Mouse (Mus musculus): ENCODE data around the gene Gm7361.

GRCm38 (mm10) chr5:26281717-26282116, 24.2 kb downstream of the Gm7361 start:
- no peak for TF ChIP-seq CTCF (IDR thresholded peaks at IDR 0.05; ENCODE audit: low read depth, low read length)
- no peak for TF ChIP-seq POLR2A (IDR thresholded peaks at IDR 0.05; ENCODE audit: extremely low read depth, insufficient read depth, low read length)
